Mouse (Mus musculus) heart, postnatal 0 days (tissue): ENCODE results near the gene Taldo1. TPM values are rescaled to one million over a fixed set of nuclear protein-coding genes. Genes with fewer than 3 reads are reported as not detected.

Experiments
- ATAC-seq: fragments of 200-750 bp; cut with Nextera tagmentation; 2 replicates; pipeline ENCODE4 v1.8.0; 2017; ENCODE audit warnings: low read depth, moderate number of reproducible peaks, moderate library complexity; ENCODE audit not compliant: insufficient read depth
- DNase-seq: peaks from one replicate; pipeline ENCODE4 v3.0.0-alpha.2; 2016; ENCODE audit warnings: low spot score
- H3K27ac ChIP-seq: fragments of 300-500 bp; sonication (generic); 2 replicates; pipeline ENCODE4 v1.5.1; 2014; ENCODE audit warnings: low read depth, mild to moderate bottlenecking
- H3K27me3 ChIP-seq: fragments of 300-500 bp; sonication (generic); 2 replicates; pipeline ENCODE4 v1.6.1; 2014; ENCODE audit warnings: low read length, mixed read lengths; ENCODE audit not compliant: control insufficient read depth, insufficient read depth
- H3K36me3 ChIP-seq: fragments of 300-500 bp; sonication (generic); replicated peaks from 2 replicates; pipeline ENCODE4 v1.6.1; 2014; ENCODE audit warnings: low read length, mixed read lengths; ENCODE audit not compliant: control insufficient read depth, insufficient read depth
- H3K4me1 ChIP-seq: fragments of 300-500 bp; sonication (generic); 2 replicates; pipeline ENCODE4 v1.6.1; 2014; ENCODE audit warnings: antibody characterized with exemption; ENCODE audit not compliant: control insufficient read depth, insufficient read depth
- H3K4me2 ChIP-seq: fragments of 300-500 bp; sonication (generic); 2 replicates; pipeline ENCODE4 v1.6.1; 2014; ENCODE audit warnings: low read depth, mild to moderate bottlenecking, low read length, moderate library complexity
- H3K4me3 ChIP-seq: fragments of 300-500 bp; sonication (generic); 2 replicates; pipeline ENCODE4 v1.5.1; 2014; ENCODE audit warnings: low read depth, low read length
- H3K9ac ChIP-seq: fragments of 300-500 bp; sonication (generic); replicated peaks from 2 replicates; pipeline ENCODE4 v1.6.1; 2014; ENCODE audit warnings: low read depth, low read length, mixed read lengths
- H3K9me3 ChIP-seq: fragments of 300-500 bp; sonication (generic); replicated peaks from 2 replicates; pipeline ENCODE4 v1.6.1; 2016; ENCODE audit warnings: low read length; ENCODE audit not compliant: control insufficient read depth
- CTCF ChIP-seq: IDR thresholded peaks from 2 replicates; pipeline ENCODE4 v1.5.1; 2016; ENCODE audit warnings: antibody characterized with exemption, control low read depth, low read depth
- EP300 ChIP-seq: IDR thresholded peaks from 2 replicates; pipeline ENCODE4 v1.6.1; 2016; ENCODE audit warnings: antibody characterized with exemption, low read depth
- WGBS: fragments of 180-500 bp; shearing (Covaris S2); extraction: QIAGEN DNeasy Blood & Tissue Kit; methylation state at CpG from one replicate; pipeline ENCODE4 v1.1.7; 2014; 5-methylcytosine and 5-hydroxymethylcytosine counted together
- polyA plus RNA-seq: library from polyadenylated mRNA; unstranded; fragments of >200 nt; fragmentation: Nextera tagmentation; extraction: Ambion mirVana; gene quantifications from 2 replicates; pipeline ENCODE4 v1.2.1, GENCODE M21; 2015
- total RNA-seq: library from RNA; depleted of rRNA; stranded (reverse); fragments of >200 nt; gene quantifications from 2 replicates; pipeline ENCODE4 v1.2.3, GENCODE M21; 2014; ENCODE audit warnings: low replicate concordance; rRNA removed

Gene Taldo1
- total and polyA plus RNA-seq, 2 experiments from 2014 or later = 173 to 225 TPM

DNA sequence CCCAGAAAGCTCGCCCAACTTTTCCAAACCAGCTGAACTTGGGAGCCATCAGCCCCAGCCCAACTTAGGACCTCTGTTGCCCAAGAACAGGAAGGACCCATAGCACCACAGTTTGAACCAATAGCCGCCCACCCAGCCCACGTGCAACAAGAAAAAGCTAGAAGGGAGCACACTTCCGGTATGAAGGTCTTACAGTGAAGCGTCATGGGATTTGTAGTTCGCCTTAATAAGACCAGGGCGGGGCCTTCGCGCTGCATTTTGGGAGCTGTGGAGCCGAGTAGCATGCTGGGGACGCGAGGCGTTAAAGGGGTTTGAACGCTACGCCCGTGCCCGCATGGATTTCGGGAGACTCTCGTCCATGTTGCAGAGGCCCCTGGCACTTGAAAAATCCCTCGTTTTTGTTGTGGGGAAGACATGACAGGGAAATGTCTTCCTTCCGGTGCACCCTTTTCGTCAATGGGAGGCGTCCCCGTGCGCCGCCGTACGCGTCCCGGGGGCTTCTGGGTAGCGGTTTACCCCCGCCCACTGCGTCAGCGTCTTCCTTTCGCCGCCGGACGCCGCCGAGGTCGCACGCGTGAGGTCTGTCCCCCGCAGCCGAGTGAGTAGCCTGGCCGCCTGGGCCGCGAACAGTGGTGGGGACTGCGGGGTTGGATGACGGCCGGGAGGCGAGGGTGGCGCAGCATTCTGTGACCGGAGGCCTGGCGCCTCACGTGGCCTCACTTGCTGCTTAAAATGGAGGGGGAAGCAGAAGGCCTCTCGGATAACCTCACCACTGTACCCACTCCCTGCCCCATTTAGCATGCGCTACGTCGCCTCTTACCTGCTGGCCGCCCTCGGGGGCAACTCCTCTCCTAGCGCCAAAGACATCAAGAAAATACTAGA, 55.4 kb downstream of the Taldo1 start, which contains the start of gene Rplp2:
Rplp2 (plus strand) TSS at position 261 of the 882 bp plus-strand sequence.
- TF ChIP-seq EP300 (peak; percentile 94), CTCF (no peak)
- DNase-seq (peak; percentile 94), ATAC-seq (peak; percentile 91)
- peaks cover 25% of the 10 kb centered on the region for H3K36me3 ChIP-seq
- H3K4me3 ChIP-seq = peak within 1 kb of the TSS; percentile 71
- no peaks in the 10 kb centered on the region for H3K27me3 ChIP-seq
- H3K9me3 ChIP-seq = no peaks in the 10 kb centered on the region
- peak within 1 kb of the TSS; percentile 89 for H3K27ac ChIP-seq
- peaks cover 20% of the 10 kb centered on the region for H3K4me1 ChIP-seq
- peak within 1 kb of the TSS; percentile 82 for H3K9ac ChIP-seq
- H3K4me2 ChIP-seq = peak within 1 kb of the TSS; percentile 71
- WGBS = under 1% methylated on average over 63 of the region's 63 CpGs

DNA sequence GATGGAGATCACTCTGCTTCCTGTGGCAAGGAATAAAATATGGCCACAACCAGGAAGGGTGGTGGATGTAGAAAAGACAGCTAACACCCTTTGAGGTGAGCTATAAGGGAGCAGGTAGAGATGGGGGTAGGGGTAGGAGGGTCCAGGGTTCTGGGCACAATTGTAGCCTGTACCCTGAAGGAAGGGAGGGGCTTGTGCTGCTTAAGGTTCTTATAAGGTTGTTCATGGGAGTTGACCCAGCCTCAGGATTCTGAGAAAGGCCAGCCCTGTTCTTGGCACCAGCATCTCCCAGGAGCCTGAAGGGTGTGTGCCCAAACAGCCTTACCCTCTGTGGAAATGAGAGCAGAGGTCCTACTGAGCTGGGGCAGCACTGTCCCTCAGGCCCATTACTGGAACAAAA, 59.9 kb downstream of the Taldo1 start:
- no peak for DNase-seq
- Histone ChIP-seq H3K4me2 (no peak overlapping the region), H3K4me1 (peaks cover 24% of the 10 kb centered on the region), H3K36me3 (peaks cover 25% of the 10 kb centered on the region), H3K27me3 (no peaks in the 10 kb centered on the region), H3K9me3 (no peaks in the 10 kb centered on the region), H3K27ac (no peak overlapping the region), H3K4me3 (no peak overlapping the region), H3K9ac (no peak overlapping the region)
- TF ChIP-seq EP300 (no peak), CTCF (no peak)
- no peak for ATAC-seq

Other genes with a start within 250 kb of the Taldo1 start
- 157 and 172 TPM in 2 replicates for gene Rnh1, start 219.3 kb upstream of the Taldo1 start, total RNA-seq
- 88.3 and 90.2 TPM in 2 replicates for gene Rnh1, start 219.3 kb upstream of the Taldo1 start, polyA plus RNA-seq
- 72.2 and 74.9 TPM in 2 replicates for gene Hras, start 198.2 kb upstream of the Taldo1 start, total RNA-seq
- gene Hras, start 198.2 kb upstream of the Taldo1 start, polyA plus RNA-seq = 73.5 and 78.9 TPM in 2 replicates
- 1.1 and 5.6 TPM in 2 replicates for gene Lrrc56, start 198.0 kb upstream of the Taldo1 start, total RNA-seq
- 2.9 TPM in 2 replicates for gene Lrrc56, start 198.0 kb upstream of the Taldo1 start, polyA plus RNA-seq
- 0.12 TPM in 1 of 2 replicates, not detected in the other for gene Lmntd2, start 178.1 kb upstream of the Taldo1 start, total RNA-seq
- 0.07 and 0.15 TPM in 2 replicates for gene Lmntd2, start 178.1 kb upstream of the Taldo1 start, polyA plus RNA-seq
- 6.7 and 43.2 TPM in 2 replicates for gene Rassf7, start 176.3 kb upstream of the Taldo1 start, total RNA-seq
- 5.8 and 7.1 TPM in 2 replicates for gene Rassf7, start 176.3 kb upstream of the Taldo1 start, polyA plus RNA-seq
- 28.9 and 31.9 TPM in 2 replicates for gene Phrf1, start 163.4 kb upstream of the Taldo1 start, total RNA-seq
- 17.4 and 20.4 TPM in 2 replicates for gene Phrf1, start 163.4 kb upstream of the Taldo1 start, polyA plus RNA-seq
- gene Irf7, start 125.7 kb upstream of the Taldo1 start, total RNA-seq = 10.0 and 18.8 TPM in 2 replicates
- gene Irf7, start 125.7 kb upstream of the Taldo1 start, polyA plus RNA-seq = 6.2 and 7.5 TPM in 2 replicates
- gene Cdhr5, start 115.4 kb upstream of the Taldo1 start, total RNA-seq = not detected in 2 replicates
- not detected in 2 replicates for gene Cdhr5, start 115.4 kb upstream of the Taldo1 start, polyA plus RNA-seq
- gene Sct, start 113.1 kb upstream of the Taldo1 start, total RNA-seq = not detected in 2 replicates
- 1.0 and 1.6 TPM in 2 replicates for gene Sct, start 113.1 kb upstream of the Taldo1 start, polyA plus RNA-seq
- not detected in 2 replicates for gene Drd4, start 100.2 kb upstream of the Taldo1 start, total RNA-seq
- gene Drd4, start 100.2 kb upstream of the Taldo1 start, polyA plus RNA-seq = 0.07 TPM in 1 of 2 replicates, not detected in the other
- 26.4 and 30.6 TPM in 2 replicates for gene Deaf1, start 64.5 kb upstream of the Taldo1 start, total RNA-seq
- 21.2 and 22.0 TPM in 2 replicates for gene Deaf1, start 64.5 kb upstream of the Taldo1 start, polyA plus RNA-seq
- 23.6 and 33.0 TPM in 2 replicates for gene Tmem80, start 64.5 kb upstream of the Taldo1 start, total RNA-seq
- 29.8 and 29.9 TPM in 2 replicates for gene Tmem80, start 64.5 kb upstream of the Taldo1 start, polyA plus RNA-seq
- 2.7 and 8.9 TPM in 2 replicates for gene Eps8l2, start 53.3 kb upstream of the Taldo1 start, total RNA-seq
- gene Eps8l2, start 53.3 kb upstream of the Taldo1 start, polyA plus RNA-seq = 0.67 and 0.69 TPM in 2 replicates
- 29.4 and 32.7 TPM in 2 replicates for gene Gatd1, start 21.9 kb downstream of the Taldo1 start, total RNA-seq
- gene Gatd1, start 21.9 kb downstream of the Taldo1 start, polyA plus RNA-seq = 19.9 and 24.2 TPM in 2 replicates
- gene Cend1, start 37.3 kb downstream of the Taldo1 start, total RNA-seq = 0.27 and 3.2 TPM in 2 replicates
- gene Cend1, start 37.3 kb downstream of the Taldo1 start, polyA plus RNA-seq = 1.7 and 1.8 TPM in 2 replicates
- gene Slc25a22, start 45.7 kb downstream of the Taldo1 start, total RNA-seq = 9.7 and 17.7 TPM in 2 replicates
- gene Slc25a22, start 45.7 kb downstream of the Taldo1 start, polyA plus RNA-seq = 11.8 and 13.1 TPM in 2 replicates
- 0.15 and 2.0 TPM in 2 replicates for gene Pidd1, start 51.8 kb downstream of the Taldo1 start, total RNA-seq
- gene Pidd1, start 51.8 kb downstream of the Taldo1 start, polyA plus RNA-seq = 1.7 and 2.3 TPM in 2 replicates
- gene Rplp2, start 55.2 kb downstream of the Taldo1 start, total RNA-seq = 302 and 309 TPM in 2 replicates
- 880 and 926 TPM in 2 replicates for gene Rplp2, start 55.2 kb downstream of the Taldo1 start, polyA plus RNA-seq
- gene Pnpla2, start 63.0 kb downstream of the Taldo1 start, total RNA-seq = 47.9 and 63.8 TPM in 2 replicates
- gene Pnpla2, start 63.0 kb downstream of the Taldo1 start, polyA plus RNA-seq = 157 and 159 TPM in 2 replicates
- 6.2 and 134 TPM in 2 replicates for gene Cracr2b, start 68.9 kb downstream of the Taldo1 start, total RNA-seq
- gene Cracr2b, start 68.9 kb downstream of the Taldo1 start, polyA plus RNA-seq = 23.9 and 24.2 TPM in 2 replicates
- gene Cd151, start 75.2 kb downstream of the Taldo1 start, total RNA-seq = 288 and 323 TPM in 2 replicates
- gene Cd151, start 75.2 kb downstream of the Taldo1 start, polyA plus RNA-seq = 37.8 and 39.7 TPM in 2 replicates
- 17.4 and 32.3 TPM in 2 replicates for gene Polr2l, start 82.9 kb downstream of the Taldo1 start, total RNA-seq
- 77.6 and 81.3 TPM in 2 replicates for gene Polr2l, start 82.9 kb downstream of the Taldo1 start, polyA plus RNA-seq
- 84.2 and 87.8 TPM in 2 replicates for gene Tspan4, start 83.0 kb downstream of the Taldo1 start, total RNA-seq
- gene Tspan4, start 83.0 kb downstream of the Taldo1 start, polyA plus RNA-seq = 72.2 and 72.3 TPM in 2 replicates
- gene Chid1, start 147.7 kb downstream of the Taldo1 start, total RNA-seq = 12.5 and 23.5 TPM in 2 replicates
- 17.7 and 20.3 TPM in 2 replicates for gene Chid1, start 147.7 kb downstream of the Taldo1 start, polyA plus RNA-seq
- gene Ap2a2, start 170.0 kb downstream of the Taldo1 start, total RNA-seq = 60.4 and 63.3 TPM in 2 replicates
- gene Ap2a2, start 170.0 kb downstream of the Taldo1 start, polyA plus RNA-seq = 28.7 and 30.6 TPM in 2 replicates